Mouse (Mus musculus) T-helper 17 cell (primary cell): ENCODE measurements around the gene Gm10134.
"Not testable (repeated sequence)": the region's sequence is repeated elsewhere in the genome, so short reads cannot be mapped to it uniquely, and the experiment has no call there.

Experiments used
- in situ Hi-C, 2 experiments: fragments of 300-600 bp; cut with MboI, MseI; formaldehyde crosslinking; loops; 1 replicate in 1 of 2; 2 replicates in 1 of 2; pipeline ENCODE4 v1.15.1; 2025; ENCODE audit warnings: high pct_unique_total_duplicates in 2 of 2

The Gm10134 gene

GRCm38 (mm10) chr2:28505795-28506194, at the start of gene Gm10134:
TSS of gene Gm10134 (plus strand) at chr2:28506095.
- in situ Hi-C loops, result no loop called here

DNA sequence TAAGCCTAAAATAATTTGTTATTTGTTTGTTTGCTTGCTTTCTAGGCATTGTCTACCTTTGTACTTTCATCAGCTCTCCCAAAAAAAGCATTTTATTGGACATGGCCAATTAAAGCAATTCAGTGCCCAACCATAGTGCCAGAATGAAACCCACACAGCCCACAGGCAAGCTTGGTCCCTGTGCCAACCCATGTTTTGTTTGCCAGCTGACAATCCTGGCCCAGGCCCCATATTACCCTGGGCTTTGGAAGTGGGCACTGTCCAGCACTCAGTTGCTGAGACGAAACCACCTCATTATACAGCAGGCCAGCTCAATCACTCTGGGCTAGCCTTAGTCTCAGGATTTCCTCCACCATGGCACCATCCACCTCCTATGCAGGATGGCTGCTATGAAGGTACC, 49.3 kb upstream of the Gm10134 start:
- in situ Hi-C loops, result no loop called here

GRCm38 (mm10) chr2:28463919-28464318, 42.0 kb upstream of the Gm10134 start:
- in situ Hi-C loops, result loop anchor here in 1 of 2 experiments (5.0 kb wide), 1 partner anchor 1203 kb away; no protein-coding TSS in a partner anchor

DNA sequence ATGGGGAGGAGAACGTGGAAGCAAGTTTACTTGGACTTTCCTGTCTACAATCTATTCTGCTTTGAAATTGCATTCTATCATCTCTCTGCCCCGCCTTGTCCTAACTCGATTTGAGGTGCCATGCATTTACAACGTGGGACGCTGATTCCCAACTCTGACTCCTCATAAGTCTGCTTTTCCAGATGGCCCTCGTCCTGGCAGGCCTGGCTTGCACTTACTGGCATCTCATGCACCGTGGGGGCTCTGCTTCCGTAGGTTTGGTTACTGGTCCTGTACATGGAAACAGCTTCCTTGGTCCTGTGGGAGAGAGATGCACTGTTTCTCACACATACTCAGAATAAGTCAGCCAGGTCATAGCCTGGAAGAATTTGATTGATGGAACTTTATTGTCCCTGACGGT, 41.0 kb upstream of the Gm10134 start:
- in situ Hi-C loops, result loop anchor here in 1 of 2 experiments (5.0 kb wide), 1 partner anchor 1202 kb away; no protein-coding TSS in a partner anchor

DNA sequence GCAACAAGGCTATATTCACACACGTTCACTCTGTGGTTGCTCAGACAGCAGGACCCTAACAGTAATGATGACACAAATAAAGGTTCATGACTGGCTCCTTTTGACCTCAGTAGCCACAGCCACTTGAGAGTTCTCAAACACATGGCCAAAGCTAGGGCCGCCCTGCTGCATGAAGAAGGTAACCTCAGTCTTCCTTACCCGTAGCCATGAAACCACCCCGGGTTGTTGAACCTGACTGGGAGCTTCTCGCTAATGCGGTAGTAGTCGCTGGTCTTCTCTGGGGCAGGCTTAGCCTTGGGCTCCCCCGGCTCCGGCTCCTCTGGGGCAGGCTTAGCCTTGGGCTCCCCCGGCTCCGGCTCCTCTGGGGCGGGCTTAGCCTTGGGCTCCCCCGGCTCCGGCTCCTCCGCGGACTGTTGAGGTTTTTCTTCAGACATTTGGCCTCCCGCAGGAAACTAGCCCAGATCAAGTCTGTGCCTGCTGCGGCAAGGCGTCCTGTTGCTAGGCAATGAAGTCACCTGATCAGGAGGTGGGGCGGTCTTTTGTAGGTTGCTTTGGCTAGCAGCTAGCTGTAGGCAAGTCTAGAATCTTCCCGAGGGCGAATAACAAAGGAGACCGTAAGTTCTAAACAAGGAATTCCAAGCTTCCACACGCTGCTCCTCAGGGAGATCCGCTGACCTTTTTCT, 39.9 kb upstream of the Gm10134 start, which contains the start of gene 1700007K13Rik:
Gene 1700007K13Rik (minus strand): TSS at position 497 of the 683 bp plus-strand sequence.
- in situ Hi-C loops, result no loop called here

- in situ Hi-C loops, result no loop called here
These were observed 37.9 kb upstream of the Gm10134 start, which contains the start of gene Mrps2 for GRCm38 (mm10) chr2:28467860-28468485. TSS of gene Mrps2 (plus strand) at chr2:28468066.

DNA sequence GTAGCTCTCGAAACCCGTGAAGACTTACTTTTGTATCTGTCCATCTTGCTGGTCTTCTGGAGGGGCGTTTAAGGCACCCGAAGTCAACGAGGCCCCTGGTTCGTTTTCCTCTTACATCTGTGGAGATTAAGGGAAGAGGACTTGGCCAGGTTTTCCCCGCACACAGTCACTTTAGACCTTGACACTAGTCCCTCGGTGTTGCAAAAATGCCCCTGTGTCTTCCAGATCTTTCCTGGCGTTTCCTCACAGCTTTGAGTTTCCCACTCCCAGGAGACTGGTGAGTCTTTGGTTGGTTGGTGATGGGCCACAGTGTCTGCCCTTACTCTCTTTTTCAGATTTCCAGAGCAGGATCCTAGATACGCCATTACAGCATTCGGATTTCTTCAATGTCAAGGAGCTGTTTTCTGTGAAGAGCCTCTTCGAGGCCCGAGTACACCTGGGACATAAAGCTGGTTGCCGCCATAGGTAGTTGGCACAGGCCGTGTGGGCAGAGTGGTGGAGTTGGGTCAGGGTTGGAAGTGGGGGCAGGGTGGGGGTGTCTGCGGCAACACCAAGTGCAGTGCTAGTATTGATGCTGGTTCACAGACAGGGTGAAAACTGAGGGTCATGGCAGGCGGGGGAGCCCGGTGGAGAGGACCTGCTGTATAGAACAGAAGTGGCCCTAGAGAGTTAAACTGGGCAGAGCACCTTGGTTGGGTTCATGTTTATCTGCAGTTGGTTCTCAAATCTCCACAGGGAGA, 37.2 kb upstream of the Gm10134 start:
- in situ Hi-C loops, result no loop called here

DNA sequence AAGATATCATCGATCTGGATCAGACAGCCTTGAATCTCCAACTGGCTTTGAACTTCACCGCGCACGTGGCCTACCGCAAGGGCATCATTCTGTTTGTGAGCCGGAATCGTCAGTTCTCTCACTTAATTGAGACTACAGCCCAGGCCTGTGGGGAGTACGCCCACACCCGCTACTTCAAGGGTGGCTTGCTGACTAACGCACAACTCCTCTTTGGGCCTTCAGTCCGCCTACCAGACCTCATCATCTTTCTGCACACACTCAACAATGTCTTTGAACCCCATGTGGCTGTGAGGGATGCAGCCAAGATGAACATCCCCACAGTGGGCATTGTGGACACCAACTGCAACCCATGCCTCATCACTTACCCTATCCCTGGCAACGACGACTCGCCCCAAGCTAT, 36.4 kb upstream of the Gm10134 start:
- in situ Hi-C loops, result no loop called here

GRCm38 (mm10) chr2:28470591-28470990, 35.3 kb upstream of the Gm10134 start:
- in situ Hi-C loops, result no loop called here

- in situ Hi-C loops, result not testable (repeated sequence)
These were observed 33.9 kb upstream of the Gm10134 start for GRCm38 (mm10) chr2:28472011-28472410.

DNA sequence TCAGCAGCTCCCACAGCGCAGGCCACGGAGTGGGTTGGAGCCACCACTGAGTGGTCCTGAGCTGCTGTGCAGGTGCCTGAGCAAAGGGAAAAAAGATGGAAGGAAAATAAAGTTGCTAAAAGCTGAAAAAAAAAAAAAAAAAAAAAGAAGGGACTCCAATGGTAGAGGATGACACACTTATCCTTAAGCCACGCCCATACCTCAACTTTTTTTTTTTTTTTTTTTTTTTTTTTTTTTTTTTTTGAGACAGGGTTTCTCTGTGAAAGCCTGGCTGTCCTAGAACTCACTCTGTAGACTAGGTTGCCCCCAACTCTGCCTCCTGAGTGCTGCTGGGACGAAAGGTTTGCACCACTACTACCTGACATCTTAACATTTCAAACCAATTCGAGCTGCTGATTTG, 27.9 kb upstream of the Gm10134 start:
- in situ Hi-C loops, result not testable (repeated sequence)

- in situ Hi-C loops, result loop anchor here in 1 of 2 experiments (10.0 kb wide), 1 partner anchor 385 kb away; no protein-coding TSS in a partner anchor
These were observed 26.4 kb upstream of the Gm10134 start for GRCm38 (mm10) chr2:28479208-28480204.

- in situ Hi-C loops, result loop anchor here in 1 of 2 experiments (10.0 kb wide), 1 partner anchor 389 kb away; no protein-coding TSS in a partner anchor
These were observed 22.0 kb upstream of the Gm10134 start for GRCm38 (mm10) chr2:28483861-28484260.

GRCm38 (mm10) chr2:28494521-28494920, 11.4 kb upstream of the Gm10134 start:
- in situ Hi-C loops, result no loop called here

DNA sequence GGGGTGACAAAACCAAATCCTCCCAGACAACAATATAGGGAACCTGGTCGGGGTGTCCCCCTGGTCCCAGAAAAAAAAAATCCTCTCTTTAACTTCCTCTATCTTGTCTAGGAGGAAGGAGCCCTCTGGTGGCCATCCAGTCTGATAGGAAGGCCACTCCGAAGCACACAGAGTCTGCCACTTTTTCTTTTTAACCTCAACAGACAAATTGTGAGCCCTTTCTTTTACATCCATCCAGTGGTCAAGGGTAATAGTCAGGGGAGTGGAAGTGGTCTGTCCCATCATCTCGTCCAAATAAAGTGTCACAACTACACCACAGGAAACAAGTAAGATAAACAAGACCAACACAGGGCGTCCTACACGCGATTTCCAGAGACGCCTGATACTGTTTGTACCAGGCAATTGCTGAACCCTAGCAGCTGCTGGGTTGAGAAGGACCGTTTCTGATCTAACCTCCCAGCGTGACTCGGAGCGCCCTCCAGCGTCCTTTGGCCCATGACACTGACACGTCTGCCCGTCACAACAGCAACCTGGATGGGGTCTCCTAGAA, 10.6 kb upstream of the Gm10134 start:
- in situ Hi-C loops, result no loop called here

- in situ Hi-C loops, result no loop called here
These were observed 9.9 kb upstream of the Gm10134 start for GRCm38 (mm10) chr2:28495801-28496595.

DNA sequence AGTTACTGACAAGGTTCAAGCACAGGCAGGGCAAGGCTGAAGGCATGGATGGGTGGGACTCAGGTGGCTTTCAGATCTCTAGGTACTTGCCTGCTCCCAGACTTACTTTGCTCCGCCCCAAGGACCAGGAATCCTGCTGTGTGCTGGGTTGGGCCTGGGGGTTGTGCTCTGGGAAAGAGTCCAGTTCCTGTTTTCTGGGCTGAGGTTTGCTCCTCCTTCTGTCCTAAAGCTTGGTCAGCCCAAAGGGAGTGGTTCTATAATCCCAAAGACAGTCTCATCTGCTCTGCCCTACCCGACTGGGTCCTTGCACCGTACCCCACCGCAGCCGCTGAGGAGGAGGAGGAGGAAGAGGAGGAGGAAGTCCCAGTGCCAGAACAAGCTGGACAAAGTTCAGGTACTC, 9.2 kb upstream of the Gm10134 start, which contains the start of gene Gbgt1:
Gene Gbgt1 (plus strand): TSS at position 221 of the 400 bp plus-strand sequence.
- in situ Hi-C loops, result no loop called here

DNA sequence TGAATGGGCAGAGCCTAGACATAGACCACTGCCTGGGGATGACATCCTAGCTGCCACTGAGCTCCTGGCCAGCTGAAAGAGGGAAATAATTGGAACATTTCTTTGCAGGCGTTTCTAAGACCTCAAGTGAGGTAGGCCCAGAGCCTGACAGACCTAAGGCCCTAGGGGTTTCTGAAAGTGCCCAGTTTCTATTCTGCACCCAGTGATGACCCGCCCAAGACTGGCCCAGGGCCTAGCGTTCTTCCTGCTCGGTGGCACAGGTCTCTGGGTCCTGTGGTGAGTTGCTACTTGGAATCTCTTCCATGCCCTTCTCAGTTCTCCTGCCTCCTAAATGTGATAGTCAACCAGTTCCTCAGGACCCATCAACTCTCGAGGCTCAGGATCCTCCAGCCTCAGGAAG, 8.3 kb upstream of the Gm10134 start:
- in situ Hi-C loops, result no loop called here

GRCm38 (mm10) chr2:28498431-28498830, 7.5 kb upstream of the Gm10134 start:
- in situ Hi-C loops, result no loop called here
